Mouse (Mus musculus): Measurements from ENCODE around the gene Olfr1228.

The Olfr1228 gene

DNA sequence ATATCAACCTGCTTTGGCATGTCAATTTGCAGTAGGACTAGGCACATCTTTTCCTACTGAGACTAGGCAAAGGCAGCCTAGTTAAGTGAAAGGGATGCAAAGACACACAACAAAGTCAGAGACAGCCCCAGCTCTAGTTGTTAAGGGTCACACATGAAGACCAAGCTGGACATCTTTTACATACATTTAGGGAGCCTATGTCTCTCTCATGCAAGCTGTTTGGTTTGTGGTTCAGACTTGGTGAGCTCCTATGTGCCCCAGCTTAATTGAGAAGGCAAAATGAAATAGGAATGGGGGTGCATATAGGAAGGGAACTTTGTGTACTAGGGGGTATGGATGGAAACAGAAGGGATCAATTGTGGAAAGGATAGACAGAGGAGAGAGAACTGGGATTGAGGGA is at the start of gene Olfr1228:
TSS of gene Olfr1228 (minus strand) at position 101 of the 400 bp plus-strand sequence.
- no peak for DNase-seq (ENCODE audit: low read depth)

DNA sequence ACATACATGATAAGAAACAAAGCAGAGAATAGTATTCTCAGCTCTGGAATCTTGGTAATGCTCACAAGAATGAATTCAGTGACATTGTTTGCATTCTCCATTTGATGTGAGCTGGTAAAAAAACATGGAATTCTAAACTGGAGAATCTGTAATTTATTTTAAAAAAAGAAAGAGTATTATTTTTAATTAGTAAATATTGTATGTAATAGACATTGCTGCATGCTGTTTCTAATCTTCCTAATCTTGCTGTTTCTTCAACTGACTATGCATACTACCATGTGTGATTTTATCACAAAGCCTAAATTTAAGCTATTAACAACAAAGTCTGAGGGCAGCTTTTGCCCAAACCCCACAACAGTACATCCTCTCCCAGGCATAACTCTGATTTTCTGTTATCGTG is 43.3 kb upstream of the Olfr1228 start, which contains the start of gene Olfr1230:
TSS of gene Olfr1230 (minus strand) at position 101 of the 400 bp plus-strand sequence.
- no peak for DNase-seq (ENCODE audit: low read depth)

DNA sequence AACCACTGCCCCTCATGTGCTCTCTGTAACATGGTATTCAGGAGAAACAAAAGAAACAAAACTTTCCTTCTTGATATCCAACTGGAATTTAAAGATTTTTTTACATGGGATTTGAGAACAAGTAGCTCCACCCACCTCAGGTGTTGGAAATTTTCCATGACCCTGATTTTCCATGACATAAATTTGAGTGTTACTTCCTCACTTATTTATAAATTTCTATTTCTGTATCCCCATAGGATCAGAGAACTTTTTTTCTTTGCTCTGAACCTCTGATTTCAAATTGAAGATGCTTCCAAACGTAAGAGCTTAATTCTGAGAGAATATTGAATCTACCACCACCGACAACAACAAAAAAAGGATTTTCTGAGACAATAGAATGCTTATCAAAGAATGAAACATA is 34.1 kb upstream of the Olfr1228 start, which contains the start of gene Olfr1229:
TSS of gene Olfr1229 (minus strand) at position 101 of the 400 bp plus-strand sequence.
- DNase-seq (ENCODE audit: low read depth), result no peak

DNA sequence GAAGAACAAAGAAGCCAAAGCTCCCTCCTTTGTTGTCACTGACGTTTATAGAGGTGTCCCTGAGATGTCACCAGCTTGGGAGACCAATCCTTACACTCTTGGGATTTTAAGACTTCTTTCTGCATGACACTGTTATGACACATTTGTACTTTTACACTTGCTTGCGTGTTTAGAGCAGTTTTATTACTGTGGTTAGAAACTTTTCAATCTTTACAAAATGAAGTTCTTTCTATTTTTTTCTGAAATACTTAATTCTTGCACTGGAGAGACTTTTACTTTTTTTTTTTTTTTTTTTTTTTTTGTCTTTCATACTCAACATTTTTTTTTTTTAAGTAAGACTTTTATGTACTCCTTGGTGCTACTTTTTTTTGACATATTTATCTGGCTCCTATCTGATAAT is 53.9 kb downstream of the Olfr1228 start, which contains the start of gene Olfr1226:
TSS of gene Olfr1226 (minus strand) at position 101 of the 400 bp plus-strand sequence.
- DNase-seq (ENCODE audit: low read depth), result no peak
